Mouse (Mus musculus): Measurements from ENCODE around the gene Pacs2. TPM values are rescaled to one million over a fixed set of nuclear protein-coding genes. Genes with fewer than 3 reads are reported as not detected.

Pacs2 gene
- 19.3 and 26.8 TPM in 2 replicates for polyA plus RNA-seq (2012; rRNA removed)

- WGBS: 3% methylated on average over 75 of the region's 85 CpGs
- DNase-seq (ENCODE audit: low read depth, low spot score): peak; percentile 64
These were observed at the start of gene Pacs2 for GRCm38 (mm10) chr12:113013604-113014558. Gene Pacs2 (plus strand): TSS chr12:113014508.

GRCm38 (mm10) chr12:112965783-112966182, 48.5 kb upstream of the Pacs2 start:
- no peak for DNase-seq (ENCODE audit: low read depth, low spot score)
- WGBS: 94% methylated on average over 13 of the region's 13 CpGs

- no peak for DNase-seq (ENCODE audit: low read depth, low spot score)
- 72% methylated on average over 8 of the region's 8 CpGs for WGBS
These were observed 45.4 kb upstream of the Pacs2 start for GRCm38 (mm10) chr12:112968943-112969342.

- no peak for DNase-seq (ENCODE audit: low read depth, low spot score)
- 92% methylated on average over 6 of the region's 6 CpGs for WGBS
These were observed 44.7 kb upstream of the Pacs2 start for GRCm38 (mm10) chr12:112969616-112970015.

- no peak for DNase-seq (ENCODE audit: low read depth, low spot score)
- WGBS: 81% methylated on average over 9 of the region's 9 CpGs
These were observed 39.6 kb upstream of the Pacs2 start for GRCm38 (mm10) chr12:112974736-112975135.

GRCm38 (mm10) chr12:112976371-112977073, 37.8 kb upstream of the Pacs2 start, which contains the start of gene Btbd6:
Gene Btbd6 (plus strand): TSS chr12:112976482.
- WGBS: under 1% methylated on average over 80 of the region's 80 CpGs
- peak; percentile 67 for DNase-seq (ENCODE audit: low read depth, low spot score)

GRCm38 (mm10) chr12:112977156-112977555, 37.2 kb upstream of the Pacs2 start:
- no peak for DNase-seq (ENCODE audit: low read depth, low spot score)

GRCm38 (mm10) chr12:112982031-112982430, 32.3 kb upstream of the Pacs2 start:
- WGBS: 81% methylated on average over 2 of the region's 2 CpGs
- no peak for DNase-seq (ENCODE audit: low read depth, low spot score)

More at GRCm38 (mm10) chr12:112977156-112977555, 37.2 kb upstream of the Pacs2 start:
- WGBS: 37% methylated on average over 12 of the region's 12 CpGs

- DNase-seq (ENCODE audit: low read depth, low spot score): no peak
- 95% methylated on average over 6 of the region's 6 CpGs for WGBS
These were observed 29.0 kb upstream of the Pacs2 start for GRCm38 (mm10) chr12:112985346-112985745.

GRCm38 (mm10) chr12:112987877-112988276, 26.4 kb upstream of the Pacs2 start:
- no peak for DNase-seq (ENCODE audit: low read depth, low spot score)
- 69% methylated on average over 6 of the region's 6 CpGs for WGBS

- 80% methylated on average over 5 of the region's 5 CpGs for WGBS
These were observed 23.5 kb upstream of the Pacs2 start for GRCm38 (mm10) chr12:112990706-112991405.

GRCm38 (mm10) chr12:112991444-112991843, 22.9 kb upstream of the Pacs2 start:
- DNase-seq (ENCODE audit: low read depth, low spot score): no peak
- 81% methylated on average over 2 of the region's 2 CpGs for WGBS

More at GRCm38 (mm10) chr12:112990706-112991405, 23.5 kb upstream of the Pacs2 start:
- DNase-seq (ENCODE audit: low read depth, low spot score): no peak

GRCm38 (mm10) chr12:112994153-112994552, 20.2 kb upstream of the Pacs2 start:
- 58% methylated on average over 4 of the region's 4 CpGs for WGBS
- no peak for DNase-seq (ENCODE audit: low read depth, low spot score)

- no peak for DNase-seq (ENCODE audit: low read depth, low spot score)
- under 1% methylated on average over 56 of the region's 56 CpGs for WGBS
These were observed 14.6 kb upstream of the Pacs2 start for GRCm38 (mm10) chr12:112999569-113000293.

- peak; percentile 93 for DNase-seq (ENCODE audit: low read depth, low spot score)
- under 1% methylated on average over 92 of the region's 96 CpGs for WGBS
These were observed 13.8 kb upstream of the Pacs2 start, which contains the start of gene Brf1 for GRCm38 (mm10) chr12:113000294-113001132. Gene Brf1 (minus strand): TSS chr12:113000704.

- under 1% methylated on average over 5 of the region's 5 CpGs for WGBS
- no peak for DNase-seq (ENCODE audit: low read depth, low spot score)
These were observed 13.2 kb upstream of the Pacs2 start for GRCm38 (mm10) chr12:113001133-113001474.

- WGBS: 39% methylated on average over 2 of the region's 2 CpGs
- no peak for DNase-seq (ENCODE audit: low read depth, low spot score)
These were observed 11.6 kb upstream of the Pacs2 start for GRCm38 (mm10) chr12:113002667-113003066.

GRCm38 (mm10) chr12:113004011-113004410, 10.3 kb upstream of the Pacs2 start:
- no peak for DNase-seq (ENCODE audit: low read depth, low spot score)
- whole genome bisulfite sequencing: 84% methylated on average over 8 of the region's 8 CpGs
